Mouse (Mus musculus) lung, postnatal 25 days (tissue): ENCODE data around the gene Grap.
"Not testable (repeated sequence)": the region's sequence is repeated elsewhere in the genome, so short reads cannot be mapped to it uniquely, and the experiment has no call there.

ENCODE experiments used
- DNase-seq: peaks from one replicate; pipeline ENCODE4 v3.0.0; 2022; ENCODE audit warnings: low spot score

Grap gene

DNA sequence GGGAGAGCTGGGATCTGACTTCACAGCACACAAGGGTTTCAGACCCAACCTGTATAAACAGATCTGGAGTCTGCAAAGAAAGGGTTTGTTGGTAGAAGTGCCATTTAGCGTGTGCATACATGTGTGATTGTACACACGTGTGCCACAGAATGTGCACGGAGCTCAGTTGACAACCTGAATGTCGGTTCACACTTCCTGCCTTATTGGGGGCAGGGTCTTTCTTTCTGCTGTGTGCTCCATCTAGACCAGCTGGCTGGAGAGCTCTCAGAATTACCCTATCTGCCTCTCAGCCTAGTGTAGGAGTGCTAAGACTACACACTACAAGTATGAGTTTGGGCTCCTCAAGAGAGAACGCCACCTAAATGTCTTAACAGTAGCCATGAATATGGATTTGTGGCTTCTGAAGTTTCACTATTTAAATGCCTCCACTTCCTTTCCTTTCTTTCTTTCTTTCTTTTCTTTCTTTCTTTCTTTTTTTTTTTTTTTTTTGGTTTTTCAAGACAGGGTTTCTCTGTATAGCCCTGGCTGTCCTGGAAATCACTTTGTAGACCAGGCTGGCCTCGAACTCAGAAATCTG, 13.4 kb upstream of the Grap start:
- no peak for DNase-seq

- DNase-seq: not testable (repeated sequence)
Measured at GRCm38 (mm10) chr11:61640585-61640984, 12.5 kb upstream of the Grap start.

DNA sequence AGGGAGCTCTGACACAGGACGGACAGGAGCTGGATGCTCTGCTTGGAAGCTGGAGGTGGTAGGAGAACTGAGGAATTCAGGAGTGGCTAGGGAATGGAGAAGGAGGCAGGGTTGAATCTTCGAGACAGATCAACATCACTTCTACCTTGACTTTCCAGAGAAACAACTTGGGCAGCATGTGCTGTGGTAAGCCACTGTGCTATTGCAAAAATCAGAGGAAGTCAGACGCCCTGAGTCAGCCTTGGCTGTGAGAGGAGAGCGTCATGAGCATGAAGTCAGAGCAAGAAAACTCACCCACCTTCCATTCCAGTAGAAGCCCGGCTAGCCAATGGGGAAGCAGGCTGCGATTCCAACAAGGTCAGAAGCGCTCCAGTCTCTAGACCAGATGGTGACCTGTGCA, 11.0 kb upstream of the Grap start:
- no peak for DNase-seq

GRCm38 (mm10) chr11:61643184-61643961, 9.7 kb upstream of the Grap start:
- DNase-seq: no peak

DNA sequence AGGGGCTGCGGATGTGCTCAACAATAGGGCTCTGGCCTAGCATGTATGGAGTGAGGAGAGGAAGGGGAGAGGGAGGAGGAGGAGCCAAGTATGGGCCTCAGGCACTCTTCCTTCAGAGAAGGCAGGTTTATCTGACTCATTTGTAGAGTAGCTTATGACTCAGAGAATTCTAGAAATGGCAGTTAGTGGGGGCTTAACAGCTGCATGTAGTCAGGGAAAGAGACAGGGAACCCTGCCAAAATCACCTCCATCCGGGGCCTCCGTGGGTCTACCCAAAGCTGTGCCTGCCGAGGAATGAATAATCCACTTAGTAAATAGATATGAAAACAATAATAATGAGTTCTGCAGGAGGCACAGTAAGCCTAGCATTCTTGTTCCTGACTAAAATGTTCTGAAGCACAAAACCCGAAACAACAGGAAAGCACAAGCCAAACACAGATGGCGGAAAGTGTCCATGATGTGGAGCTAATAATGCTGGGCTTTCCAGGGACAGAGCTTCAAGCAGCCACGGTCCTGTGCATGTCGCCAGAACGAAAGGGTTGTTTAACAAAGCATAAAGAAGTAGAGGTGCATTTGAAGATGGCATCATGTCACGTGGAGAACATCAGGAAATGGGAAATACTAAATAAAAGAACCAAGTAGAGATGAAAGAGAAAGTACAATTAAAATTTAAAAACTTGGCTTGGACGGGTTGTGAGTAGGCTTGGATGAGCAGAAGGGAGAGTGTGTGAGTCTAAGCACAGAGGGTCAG, 8.3 kb upstream of the Grap start:
- no peak for DNase-seq

GRCm38 (mm10) chr11:61645357-61645857, 7.7 kb upstream of the Grap start:
- no peak for DNase-seq

GRCm38 (mm10) chr11:61646499-61647039, 6.5 kb upstream of the Grap start:
- no peak for DNase-seq

- DNase-seq: no peak
Measured at GRCm38 (mm10) chr11:61647110-61647910, 5.8 kb upstream of the Grap start.

DNA sequence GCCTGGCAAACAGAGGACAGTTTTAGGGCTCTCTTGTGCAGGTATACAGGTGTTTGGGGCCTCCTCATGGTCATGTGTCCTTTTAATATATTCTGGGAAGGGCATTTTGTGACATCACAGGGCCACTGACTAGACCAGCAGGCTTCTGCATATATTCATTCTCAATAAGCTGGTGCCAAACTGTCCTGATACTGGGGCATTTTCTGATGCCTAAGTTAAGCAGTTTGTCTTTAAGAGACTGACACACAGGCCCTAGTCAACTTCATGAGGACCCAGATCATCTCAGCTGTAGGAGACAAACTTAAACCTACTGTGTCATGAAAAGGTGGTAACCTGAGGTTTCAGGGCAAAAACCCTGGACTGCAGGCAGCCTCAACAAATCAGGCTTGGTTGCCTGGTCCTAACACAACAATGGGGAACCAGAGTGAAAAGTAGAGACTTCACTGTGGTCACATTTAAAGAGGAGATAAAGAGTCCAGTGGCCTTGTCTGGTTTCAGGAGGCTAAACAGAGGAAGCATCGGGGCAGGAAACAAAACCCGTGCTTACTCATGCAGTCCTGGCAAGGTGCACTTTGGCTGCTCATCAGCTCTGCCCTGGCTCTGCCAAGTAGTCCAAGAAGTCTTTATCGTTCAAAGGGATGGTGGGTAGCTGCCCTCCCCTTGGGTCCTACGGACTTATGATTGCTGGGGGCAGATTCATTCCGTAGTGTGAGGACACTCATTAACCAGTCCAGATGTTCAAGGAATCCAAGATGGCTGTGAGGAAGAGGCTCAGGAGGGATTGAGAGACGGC, 4.9 kb upstream of the Grap start:
- DNase-seq: no peak

- no peak for DNase-seq
Measured at GRCm38 (mm10) chr11:61648749-61649115, 4.3 kb upstream of the Grap start.

DNA sequence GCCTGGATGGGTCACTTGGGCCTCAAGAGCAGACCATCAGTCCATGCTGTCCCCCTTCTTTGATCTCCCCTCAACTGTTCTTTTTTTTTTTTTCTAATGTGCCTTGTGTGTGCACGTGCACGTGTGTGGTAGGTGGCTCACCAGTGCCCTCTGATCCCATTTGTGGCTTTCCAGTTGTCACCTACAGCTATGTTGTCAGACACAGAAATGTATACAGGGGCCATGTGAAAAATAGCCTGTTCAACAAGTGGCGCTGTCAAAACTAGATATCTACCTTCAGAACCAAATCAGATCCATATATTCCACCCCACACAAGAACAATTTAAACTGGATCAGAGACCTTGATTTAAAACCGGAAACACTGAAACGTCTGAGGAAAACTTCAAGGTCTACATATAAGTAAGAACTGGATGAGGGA, 3.9 kb upstream of the Grap start:
- DNase-seq: no peak

DNA sequence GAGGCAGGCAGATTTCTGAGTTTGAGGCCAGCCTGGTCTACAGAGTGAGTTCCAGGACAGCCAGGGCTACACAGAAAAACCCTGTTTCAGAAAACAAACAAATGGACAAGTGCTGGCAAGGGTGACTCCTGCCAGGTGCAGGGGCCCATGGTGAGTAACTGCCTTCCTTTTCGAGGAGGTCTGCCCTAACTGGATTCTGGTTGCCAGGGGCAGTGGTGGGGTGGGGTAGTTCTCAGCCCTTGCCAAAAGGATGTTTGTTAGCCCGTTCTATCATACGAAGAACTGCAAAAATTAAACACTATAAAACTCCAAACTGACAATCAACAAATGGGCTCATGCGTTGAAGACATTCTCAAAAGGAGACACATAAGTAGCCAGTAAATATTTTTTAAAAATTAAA, 3.4 kb upstream of the Grap start:
- no peak for DNase-seq

- no peak for DNase-seq
Measured at GRCm38 (mm10) chr11:61650470-61651265, 2.4 kb upstream of the Grap start.

- no peak for DNase-seq
Measured at GRCm38 (mm10) chr11:61652216-61652615, 849 bp upstream of the Grap start.

DNA sequence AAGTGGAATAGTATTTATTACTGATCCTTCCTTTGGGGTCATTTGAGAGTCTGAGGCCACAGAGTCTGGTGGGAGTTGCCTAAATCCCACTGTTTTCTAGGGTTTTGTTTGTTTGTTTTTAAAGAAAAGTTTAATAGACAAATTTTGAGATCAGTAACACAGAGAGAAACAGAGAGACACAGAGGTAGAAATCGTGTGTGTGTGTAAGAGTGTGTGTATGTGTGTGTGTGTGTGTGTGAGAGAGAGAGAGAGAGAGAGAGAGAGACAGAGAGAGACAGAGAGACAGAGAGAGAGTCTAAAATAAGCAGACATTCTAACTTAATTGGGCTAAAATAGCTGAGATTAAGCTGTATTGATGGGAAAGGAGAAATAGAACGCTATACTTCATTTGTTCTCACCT, 503 bp downstream of the Grap start:
- DNase-seq: no peak

GRCm38 (mm10) chr11:61654786-61655311, 1.8 kb downstream of the Grap start:
- DNase-seq: no peak

- DNase-seq: no peak
Measured at GRCm38 (mm10) chr11:61655649-61656048, 2.6 kb downstream of the Grap start.

GRCm38 (mm10) chr11:61656148-61656850, 3.2 kb downstream of the Grap start:
- DNase-seq: no peak

DNA sequence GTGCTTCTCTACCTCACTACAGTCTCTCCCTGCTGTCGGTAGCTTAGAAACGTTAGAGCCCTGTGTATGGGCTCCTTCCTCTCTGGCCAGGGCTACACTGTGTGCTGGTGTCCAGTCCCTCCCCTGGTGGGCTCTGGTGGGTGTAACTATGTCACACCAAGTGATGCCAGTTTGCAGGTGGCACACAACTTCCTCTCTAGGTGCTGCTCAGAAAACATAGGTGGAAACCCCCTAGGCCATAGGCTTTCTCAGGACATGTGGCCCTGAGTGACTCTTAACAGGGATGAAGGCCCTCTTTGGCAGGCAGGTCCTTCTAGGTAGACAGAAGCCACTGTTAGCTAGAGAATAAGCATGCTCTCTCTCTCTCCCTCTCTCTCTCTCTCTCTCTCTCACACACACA, 4.4 kb downstream of the Grap start:
- DNase-seq: no peak
